Comparison of ENCODE assay signal across 14 mouse cellular contexts in the genomic region with DNA sequence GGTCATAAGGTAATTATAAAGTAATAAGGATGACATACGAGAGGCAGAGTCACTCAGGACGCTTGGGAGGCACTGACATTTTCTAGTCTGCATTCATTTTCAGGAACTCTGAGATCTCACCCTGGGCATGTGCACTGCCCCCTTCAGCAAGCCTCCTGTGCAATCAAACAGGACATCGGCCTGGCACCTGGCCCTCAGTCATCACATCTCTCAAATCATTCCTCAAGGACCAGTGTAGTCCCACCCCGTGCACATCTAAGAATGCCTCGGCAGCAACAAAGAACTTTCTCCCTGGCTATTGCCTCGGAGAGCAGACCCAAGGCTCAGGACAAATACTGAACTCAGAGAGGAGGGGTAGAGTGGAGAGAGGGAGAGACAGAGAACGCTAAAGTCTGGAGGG. TPM values are rescaled to one million over a fixed set of nuclear protein-coding genes. Genes with fewer than 3 reads are reported as not detected.
DNase-seq lines count a peak whose midpoint lies in the region; ATAC-seq and TF ChIP-seq lines count a peak whose summit lies in the region.
"Had no signal": no experiment of that assay in that cellular context is flagged by ENCODE, and none has a peak within 500 bp of the region (broad histone marks: within the 10 kb centered on the region; RNA-seq: fewer than 3 reads in every experiment).

No protein-coding gene starts in this region.

- H3K4me3 ChIP-seq in gastrocnemius, adult 2 months = no peak overlapping the region
- H3K4me3 ChIP-seq in lung, embryonic 16.5 days (ENCODE audit: low read length) = no peak overlapping the region
- H3K4me3 ChIP-seq in lung, adult 2 months (replicated peaks; ENCODE audit: extremely low read depth, low read depth, low read length) = no peak overlapping the region
- H3K4me3 ChIP-seq in embryonic facial prominence, embryonic 11.5 days (ENCODE audit: low read depth, low read length) = no peak overlapping the region
- H3K4me3 ChIP-seq in limb, embryonic 12.5 days (replicated peaks) = no peak overlapping the region
- H3K4me3 ChIP-seq: forebrain, embryonic 15.5 days; liver, embryonic 13.5 days had no signal

- no peak overlapping the region for H3K4me2 ChIP-seq in lung, embryonic 16.5 days (ENCODE audit: low read depth, low read length)
- no peak overlapping the region for H3K4me2 ChIP-seq in embryonic facial prominence, embryonic 11.5 days (ENCODE audit: low read depth, low read length)
- H3K4me2 ChIP-seq in limb, embryonic 12.5 days = peak overlapping the region; percentile 50
- H3K4me2 ChIP-seq: forebrain, embryonic 15.5 days; liver, embryonic 13.5 days had no signal

- peak; percentile 23 for DNase-seq in gastrocnemius, adult 2 months
- no peak for DNase-seq in gastrocnemius, postnatal 36 days
- DNase-seq in lung, adult 2 months = no peak
- no peak for DNase-seq in embryonic facial prominence, embryonic 11.5 days (ENCODE audit: low spot score)
- no peak for DNase-seq in left cerebral cortex, adult 11 months (ENCODE audit: low spot score)
- DNase-seq: cerebellum, adult 9-11 months; heart, postnatal 4 days; kidney, adult 2 months; liver, embryonic 13.5 days; thymus, adult 18-20 months had no signal

- H3K4me1 ChIP-seq in lung, embryonic 16.5 days (replicated peaks; ENCODE audit: control insufficient read depth, insufficient read depth, low read length) = peaks cover 21% of the 10 kb centered on the region; the same call in 1 of the 2 replicates
- no peaks in the 10 kb centered on the region for H3K4me1 ChIP-seq in lung, adult 2 months (ENCODE audit: control insufficient read depth, insufficient read depth, low read length)
- no peaks in the 10 kb centered on the region for H3K4me1 ChIP-seq in embryonic facial prominence, embryonic 11.5 days (ENCODE audit: control insufficient read depth, insufficient read depth, low read length)
- H3K4me1 ChIP-seq in limb, embryonic 12.5 days (replicated peaks) = peaks cover 32% of the 10 kb centered on the region
- H3K4me1 ChIP-seq: forebrain, embryonic 15.5 days had no signal

- no peaks in the 10 kb centered on the region for H3K27me3 ChIP-seq in lung, embryonic 16.5 days (ENCODE audit: control insufficient read depth, insufficient read depth, low read depth, low read length)
- no peaks in the 10 kb centered on the region for H3K27me3 ChIP-seq in embryonic facial prominence, embryonic 11.5 days (ENCODE audit: control insufficient read depth, insufficient read depth, low read length)
- H3K27me3 ChIP-seq in limb, embryonic 12.5 days = no peaks in the 10 kb centered on the region
- H3K27me3 ChIP-seq: forebrain, embryonic 15.5 days; liver, embryonic 13.5 days had no signal

- no peak for ATAC-seq in lung, embryonic 16.5 days (ENCODE audit: low read depth)
- no peak; the same call in 1 of the 2 replicates for ATAC-seq in embryonic facial prominence, embryonic 11.5 days (replicated peaks; ENCODE audit: insufficient number of reproducible peaks, low FRiP score, low TSS enrichment, low read depth)
- ATAC-seq in limb, embryonic 12.5 days (ENCODE audit: insufficient number of reproducible peaks, insufficient read depth, low FRiP score, low TSS enrichment, low read depth) = no peak
- ATAC-seq: activated CD4-positive, CD25-positive, alpha-beta regulatory T cell, adult 4 months; forebrain, embryonic 15.5 days had no signal

- 30% methylated on average over 7 of the region's 7 CpGs for WGBS in lung, embryonic 16.5 days
- WGBS in lung, adult 2 months = 56% methylated on average over 7 of the region's 7 CpGs
- 57% methylated on average over 7 of the region's 7 CpGs for WGBS in embryonic facial prominence, embryonic 11.5 days
- WGBS in limb, embryonic 12.5 days = 32% methylated on average over 7 of the region's 7 CpGs

- no peak overlapping the region; the same call in 1 of the 2 replicates for H3K9ac ChIP-seq in lung, embryonic 16.5 days (ENCODE audit: low read length)
- H3K9ac ChIP-seq in embryonic facial prominence, embryonic 11.5 days (replicated peaks; ENCODE audit: low read length) = no peak overlapping the region
- H3K9ac ChIP-seq in limb, embryonic 12.5 days (replicated peaks) = no peak overlapping the region
- H3K9ac ChIP-seq: forebrain, embryonic 15.5 days; liver, embryonic 13.5 days had no signal

- no peaks in the 10 kb centered on the region for H3K9me3 ChIP-seq in lung, embryonic 16.5 days (ENCODE audit: control insufficient read depth, low read length)
- no peaks in the 10 kb centered on the region for H3K9me3 ChIP-seq in embryonic facial prominence, embryonic 11.5 days (replicated peaks; ENCODE audit: control insufficient read depth, low read length)
- no peaks in the 10 kb centered on the region for H3K9me3 ChIP-seq in limb, embryonic 12.5 days
- H3K9me3 ChIP-seq: forebrain, embryonic 15.5 days; liver, embryonic 13.5 days had no signal

- no peaks in the 10 kb centered on the region for H3K36me3 ChIP-seq in lung, embryonic 16.5 days (ENCODE audit: control insufficient read depth, insufficient read depth, low read length)
- H3K36me3 ChIP-seq in embryonic facial prominence, embryonic 11.5 days (replicated peaks; ENCODE audit: control insufficient read depth, insufficient read depth, low read depth, low read length) = no peaks in the 10 kb centered on the region
- no peaks in the 10 kb centered on the region for H3K36me3 ChIP-seq in limb, embryonic 12.5 days
- H3K36me3 ChIP-seq: forebrain, embryonic 15.5 days; liver, embryonic 13.5 days had no signal

- intact Hi-C loops in gastrocnemius, adult 2 months (cut with DNase I) = no loop called here
- intact Hi-C loops in gastrocnemius, postnatal 36 days (cut with DNase I) = no loop called here

- no peak overlapping the region for H3K27ac ChIP-seq in gastrocnemius, adult 2 months
- H3K27ac ChIP-seq in lung, embryonic 16.5 days (ENCODE audit: low read length) = peak overlapping the region; percentile 70
- H3K27ac ChIP-seq in embryonic facial prominence, embryonic 11.5 days (replicated peaks; ENCODE audit: low read depth, low read length) = 0 out of 2 replicates have a peak overlapping the region, but pooled peaks have one; percentile 22
- H3K27ac ChIP-seq in limb, embryonic 12.5 days = peak overlapping the region; percentile 50; the same call in 1 of the 2 replicates
- H3K27ac ChIP-seq: forebrain, embryonic 15.5 days; liver, embryonic 13.5 days had no signal

- TF ChIP-seq POLR2A in lung, adult 2 months (IDR thresholded peaks at IDR 0.05; ENCODE audit: borderline replicate concordance, extremely low read depth, low read depth, low read length) = no peak

- TF ChIP-seq CTCF in gastrocnemius, adult 2 months (IDR thresholded peaks at IDR 0.05) = no peak
- TF ChIP-seq CTCF in lung, adult 2 months (IDR thresholded peaks at IDR 0.05; ENCODE audit: insufficient read depth, low read length) = no peak

RNA-seq across cellular contexts. Expression of gene Fdx1, which starts 34.7 kb away (rescaled TPM):
- total RNA-seq in gastrocnemius, adult 2 months (2021) = 10 to 100 TPM; 37.0 to 47.5 TPM
- 10 to 100 TPM; 36.2 to 40.7 TPM for total RNA-seq in gastrocnemius, postnatal 36 days (2021)
- 115 and 117 TPM in 2 replicates for polyA plus RNA-seq in lung, embryonic 16.5 days (2015; fragmentation: Nextera tagmentation; extraction: Ambion mirVana)
- 106 and 178 TPM in 2 replicates for polyA plus RNA-seq in lung, adult 2 months (2012; rRNA removed)
- 64.0 and 65.0 TPM in 2 replicates for polyA plus RNA-seq in embryonic facial prominence, embryonic 11.5 days (2014; fragmentation: Nextera tagmentation; extraction: Ambion mirVana)
- polyA plus RNA-seq in limb, embryonic 12.5 days (2016; fragmentation: Nextera tagmentation; extraction: Ambion mirVana) = 76.8 and 78.7 TPM in 2 replicates
